Mouse (Mus musculus) hematopoietic stem cell, adult 5-6 weeks (primary cell): Measurements from ENCODE around the gene Pld3. TPM values are rescaled to one million over a fixed set of nuclear protein-coding genes. Genes with fewer than 3 reads are reported as not detected.

Experiments
- ATAC-seq, 2 experiments: fragments of 125-278 bp in 1 of 2; replicated peaks in 1 of 2; 2 replicates each; pipeline ENCODE4 v1.8.0; 2016 to 2017; ENCODE audit warnings: inconsistent platforms in 2 of 2, mild to moderate bottlenecking in 2 of 2, moderate number of reproducible peaks in 2 of 2, low read depth in 1 of 2, moderate TSS enrichment in 1 of 2; ENCODE audit not compliant: low FRiP score in 2 of 2, poor library complexity in 2 of 2, severe bottlenecking in 2 of 2, insufficient read depth in 1 of 2, low TSS enrichment in 1 of 2
- total RNA-seq: library from RNA; stranded (forward); fragments of 172-1452, 232-1000 nt; gene quantifications from 2 replicates; pipeline ENCODE4 v1.2.3, GENCODE M21; 2017

The Pld3 gene
- total RNA-seq, 1 experiment from 2014 or later: 15.2 TPM

GRCm38 (mm10) chr7:27537998-27538397 is 15.0 kb downstream of the Pld3 start:
- ATAC-seq: no peak

DNA sequence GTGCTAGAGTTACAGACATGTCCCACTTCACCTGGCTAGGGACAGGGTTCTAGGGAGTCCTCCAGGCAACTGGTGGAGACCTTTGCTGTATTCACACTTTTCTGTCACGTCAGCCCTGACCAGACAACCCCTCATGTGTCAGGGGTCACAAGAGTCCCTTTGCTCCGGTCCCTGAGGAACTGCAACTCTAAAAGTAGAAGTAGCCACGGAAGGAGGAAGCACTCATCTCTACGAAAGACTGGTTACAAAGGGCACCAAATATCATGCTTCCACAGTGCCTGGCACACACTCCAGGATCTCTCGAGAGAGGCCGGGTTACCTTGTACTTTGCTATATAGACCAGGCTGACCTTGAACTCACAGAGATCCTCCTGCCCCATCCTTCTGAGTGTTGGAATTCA is 16.4 kb downstream of the Pld3 start:
- ATAC-seq: no peak

DNA sequence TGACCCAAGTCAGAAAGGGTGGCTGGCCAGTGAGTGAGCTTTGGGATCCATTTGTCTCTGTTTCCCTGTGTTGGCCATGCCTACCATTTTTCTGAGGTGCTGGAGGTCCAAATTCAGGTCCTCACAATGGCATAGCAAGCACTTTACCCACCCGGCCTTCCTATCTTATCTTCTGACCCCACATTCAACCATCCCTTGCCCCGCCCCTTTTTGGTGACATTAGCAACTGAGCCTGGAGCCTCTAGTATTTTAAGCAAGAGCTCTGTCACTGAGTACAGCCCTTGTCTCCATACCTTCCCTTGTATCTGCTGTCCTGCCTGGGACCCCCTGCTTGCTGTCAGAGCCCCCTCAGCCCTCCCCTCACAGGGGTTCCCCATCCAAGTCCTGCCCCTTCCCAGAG is 17.6 kb downstream of the Pld3 start:
- no peak for ATAC-seq

- ATAC-seq: no peak
Measured at GRCm38 (mm10) chr7:27532480-27533050, 20.5 kb downstream of the Pld3 start.

DNA sequence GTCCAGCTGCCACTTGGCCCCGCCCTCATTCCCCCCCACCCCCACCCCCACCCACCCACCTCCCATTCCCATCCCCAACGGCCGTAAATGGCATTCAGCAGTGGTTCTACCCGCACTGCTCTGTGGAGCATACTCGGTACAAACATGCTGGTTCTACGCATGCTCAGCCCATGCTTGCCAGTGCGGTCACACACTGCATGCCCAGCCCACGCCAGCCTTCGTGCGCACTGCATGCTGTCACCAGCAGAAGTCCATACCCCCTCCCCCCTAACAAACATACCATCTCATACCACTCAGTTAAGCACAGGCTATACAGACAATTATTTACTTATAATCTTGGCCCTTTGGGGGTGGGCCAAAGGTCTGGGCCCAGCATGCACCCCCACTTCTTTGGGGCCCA is 21.3 kb downstream of the Pld3 start:
- no peak for ATAC-seq

- ATAC-seq: no peak
Measured at GRCm38 (mm10) chr7:27530937-27531336, 22.1 kb downstream of the Pld3 start.

GRCm38 (mm10) chr7:27529070-27529469 is 23.9 kb downstream of the Pld3 start:
- ATAC-seq: no peak

- peak; percentile 89 to 91 for ATAC-seq
Measured at GRCm38 (mm10) chr7:27526039-27526827, 26.8 kb downstream of the Pld3 start.

- no peak for ATAC-seq
Measured at GRCm38 (mm10) chr7:27523805-27524204, 29.2 kb downstream of the Pld3 start.

- no peak for ATAC-seq
Measured at GRCm38 (mm10) chr7:27522967-27523366, 30.1 kb downstream of the Pld3 start, which contains the start of gene Hipk4. TSS of gene Hipk4 (plus strand) at chr7:27523267.

DNA sequence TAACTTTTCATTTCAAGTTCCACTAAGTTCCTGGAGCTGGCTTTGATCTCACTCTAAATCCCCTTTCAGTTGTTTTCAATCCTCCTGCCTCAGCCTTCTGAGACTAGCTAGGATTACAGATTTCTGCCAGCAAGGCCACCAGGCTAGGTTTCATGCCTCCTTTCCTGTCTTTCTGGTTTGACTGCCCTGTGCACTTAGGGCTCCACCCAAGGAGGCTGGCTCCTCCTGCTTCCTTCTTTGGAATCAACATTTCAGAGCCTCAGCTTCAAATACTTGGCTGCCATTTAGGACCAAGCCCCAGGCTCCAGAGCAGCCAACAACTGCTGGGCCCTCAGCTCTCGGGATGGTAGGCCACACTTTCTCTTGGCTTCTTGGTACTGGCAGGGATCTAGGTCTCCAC is 32.4 kb downstream of the Pld3 start:
- no peak for ATAC-seq

GRCm38 (mm10) chr7:27520104-27520503 is 32.9 kb downstream of the Pld3 start:
- ATAC-seq: no peak

GRCm38 (mm10) chr7:27518314-27518713 is 34.7 kb downstream of the Pld3 start:
- ATAC-seq: no peak

DNA sequence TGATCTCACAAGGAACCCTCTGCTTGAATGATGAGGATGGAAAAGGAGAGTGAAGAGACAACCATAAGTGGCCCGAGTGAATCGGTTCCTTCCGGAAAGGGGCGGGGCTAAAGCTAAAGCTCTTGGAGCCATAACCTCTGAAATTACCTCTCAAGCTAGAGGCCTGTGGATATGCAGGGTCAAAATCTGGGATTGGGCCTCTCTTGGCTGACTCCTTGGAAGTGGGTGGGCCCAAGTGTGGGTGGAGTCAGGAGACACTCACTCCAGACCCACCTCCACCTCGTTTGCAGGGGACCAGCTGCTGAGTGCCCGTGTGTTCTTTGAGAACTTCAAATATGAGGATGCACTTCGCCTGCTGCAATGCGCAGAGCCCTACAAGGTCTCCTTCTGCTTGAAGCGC is 38.1 kb downstream of the Pld3 start:
- ATAC-seq: no peak

- ATAC-seq: no peak
Measured at GRCm38 (mm10) chr7:27510809-27511208, 42.2 kb downstream of the Pld3 start.

GRCm38 (mm10) chr7:27508648-27509005 is 44.4 kb downstream of the Pld3 start:
- ATAC-seq: peak; percentile 61 to 74

GRCm38 (mm10) chr7:27507711-27508647 is 45.0 kb downstream of the Pld3 start:
- peak; percentile 83 to 91 for ATAC-seq

DNA sequence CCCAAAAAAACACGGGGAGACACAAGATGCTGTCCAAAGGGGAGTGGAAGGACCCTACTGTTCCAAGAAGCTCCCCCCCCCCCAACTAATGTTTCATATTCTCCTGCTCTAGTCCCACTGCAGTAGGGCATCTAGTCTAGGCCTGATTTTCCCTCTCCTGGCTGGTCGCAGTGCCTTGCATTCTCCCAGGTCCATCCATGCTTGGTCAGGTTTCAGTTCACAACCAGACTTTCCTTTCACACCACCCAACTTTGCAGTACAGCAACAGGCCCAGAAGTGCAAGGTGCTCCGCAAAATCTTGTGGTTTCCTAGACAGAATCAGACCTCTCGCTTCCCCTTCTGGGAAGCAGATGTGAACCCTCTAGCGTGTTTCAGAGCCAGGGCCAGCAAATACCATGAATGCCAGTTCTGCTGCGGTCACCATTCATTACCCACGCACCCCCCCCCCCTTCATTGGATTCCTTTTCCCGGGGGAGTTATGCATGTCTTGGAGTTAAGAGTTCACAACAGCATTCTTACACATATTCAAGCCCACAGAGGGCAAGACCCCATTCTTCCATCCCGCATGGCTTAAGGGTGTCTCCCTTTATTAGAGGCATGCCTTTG is 46.1 kb downstream of the Pld3 start:
- peak; percentile 54 to 56 for ATAC-seq
